In the genomic region with DNA sequence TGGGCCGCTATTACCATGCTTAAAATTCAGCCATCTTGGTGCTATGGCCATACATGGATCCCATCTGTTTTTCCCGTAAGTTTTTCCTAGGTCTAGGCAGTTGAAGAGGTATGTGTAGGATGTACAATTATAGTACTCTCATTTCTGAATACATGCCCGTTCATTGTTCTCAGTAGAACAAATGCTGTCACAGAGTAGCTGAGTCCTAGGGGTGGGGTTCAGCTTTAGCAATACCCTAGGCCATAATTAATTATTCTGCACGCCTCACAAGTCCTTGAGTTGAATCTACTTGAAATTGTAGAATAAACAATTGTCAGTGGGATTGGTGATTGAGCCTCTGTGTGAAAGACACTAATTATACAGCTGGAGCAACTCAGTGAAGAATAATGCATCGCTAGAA, we compare ENCODE assay signal across 18 mouse cellular contexts. TPM values are rescaled to one million over a fixed set of nuclear protein-coding genes. Genes with fewer than 3 reads are reported as not detected.
"Had no signal": no experiment of that assay in that cellular context is flagged by ENCODE, and none has a peak within 500 bp of the region (broad histone marks: within the 10 kb centered on the region; RNA-seq: fewer than 3 reads in every experiment).

No protein-coding gene starts in this region.

- H3K27ac ChIP-seq: limb, embryonic 15.5 days; liver, embryonic 12.5 days; midbrain, embryonic 10.5 days; neural tube, embryonic 15.5 days had no signal

- H3K36me3 ChIP-seq: limb, embryonic 15.5 days; liver, embryonic 12.5 days; midbrain, embryonic 10.5 days; neural tube, embryonic 15.5 days had no signal

- DNase-seq: kidney, adult 8-10 months; kidney, postnatal 25 days; midbrain, embryonic 14.5 days; right cerebral cortex, postnatal 4 days; spleen, adult 18-20 months; thymus, adult 18-20 months; thymus, postnatal 14 days had no signal

- ATAC-seq: liver, embryonic 12.5 days had no signal

- H3K27me3 ChIP-seq: limb, embryonic 15.5 days; liver, embryonic 12.5 days; neural tube, embryonic 15.5 days had no signal

- H3K9me3 ChIP-seq: limb, embryonic 15.5 days; liver, embryonic 12.5 days; midbrain, embryonic 10.5 days; neural tube, embryonic 15.5 days had no signal

- H3K4me3 ChIP-seq: limb, embryonic 15.5 days; liver, embryonic 12.5 days; midbrain, embryonic 10.5 days; myocyte; neural tube, embryonic 15.5 days had no signal

- H3K9ac ChIP-seq: limb, embryonic 15.5 days; liver, embryonic 12.5 days; neural tube, embryonic 15.5 days had no signal

- H3K4me1 ChIP-seq: limb, embryonic 15.5 days; liver, embryonic 12.5 days; midbrain, embryonic 10.5 days; neural tube, embryonic 15.5 days had no signal

- H3K4me2 ChIP-seq: limb, embryonic 15.5 days; liver, embryonic 12.5 days; neural tube, embryonic 15.5 days had no signal

RNA-seq across cellular contexts. Expression of a gene that starts 6.2 kb away (rescaled TPM):
- total RNA-seq: layer of hippocampus, postnatal 25 days; left cerebral cortex, adult 8-10 months; left cerebral cortex, postnatal 25 days; megakaryocyte, adult 5-6 weeks had no signal
- polyA plus RNA-seq: limb, embryonic 11.5 days; limb, embryonic 15.5 days; midbrain, embryonic 10.5 days; midbrain, embryonic 14.5 days; myocyte; neural tube, embryonic 11.5 days; neural tube, embryonic 15.5 days had no signal
